Mouse (Mus musculus) embryonic facial prominence, embryonic 14.5 days (tissue): ENCODE data around the gene Scn7a. TPM values are rescaled to one million over a fixed set of nuclear protein-coding genes. Genes with fewer than 3 reads are reported as not detected.

Experiments used
- ATAC-seq: fragments of 200-750 bp; cut with Nextera tagmentation; 2 replicates; pipeline ENCODE4 v1.8.0; 2017; ENCODE audit warnings: low read depth, moderate number of reproducible peaks, moderate TSS enrichment
- DNase-seq: peaks from one replicate; pipeline ENCODE4 v3.0.0-alpha.2; 2015; ENCODE audit warnings: low spot score
- H3K27ac ChIP-seq: fragments of 300-500 bp; sonication (generic); replicated peaks from 2 replicates; pipeline ENCODE4 v1.5.1; 2014; ENCODE audit warnings: low read depth, mild to moderate bottlenecking, low read length, moderate library complexity
- H3K27me3 ChIP-seq: fragments of 300-500 bp; sonication (generic); replicated peaks from 2 replicates; pipeline ENCODE4 v1.6.1; 2014; ENCODE audit warnings: low read length; ENCODE audit not compliant: control insufficient read depth, insufficient read depth
- H3K36me3 ChIP-seq: fragments of 300-500 bp; sonication (generic); 2 replicates; pipeline ENCODE4 v1.6.1; 2014; ENCODE audit warnings: low read length, mixed read lengths; ENCODE audit not compliant: control insufficient read depth, insufficient read depth
- H3K4me1 ChIP-seq: fragments of 300-500 bp; sonication (generic); 2 replicates; pipeline ENCODE4 v1.6.1; 2014; ENCODE audit warnings: antibody characterized with exemption, low read length; ENCODE audit not compliant: control insufficient read depth, insufficient read depth
- H3K4me2 ChIP-seq: fragments of 300-500 bp; sonication (generic); 2 replicates; pipeline ENCODE4 v1.6.1; 2014; ENCODE audit warnings: low read depth, mild to moderate bottlenecking, low read length, moderate library complexity, mixed read lengths
- H3K4me3 ChIP-seq: fragments of 300-500 bp; sonication (generic); 2 replicates; pipeline ENCODE4 v1.5.1; 2014; ENCODE audit warnings: low read depth, mild to moderate bottlenecking, low read length
- H3K9ac ChIP-seq: fragments of 300-500 bp; sonication (generic); 2 replicates; pipeline ENCODE4 v1.6.1; 2014; ENCODE audit warnings: low read depth, mild to moderate bottlenecking, low read length, moderate library complexity, mixed read lengths
- H3K9me3 ChIP-seq: fragments of 300-500 bp; sonication (generic); 2 replicates; pipeline ENCODE4 v1.6.1; 2016; ENCODE audit warnings: low read length; ENCODE audit not compliant: control insufficient read depth
- WGBS: fragments of 180-500 bp; shearing (Covaris S2); extraction: QIAGEN DNeasy Blood & Tissue Kit; methylation state at CpG from one replicate; pipeline ENCODE4 v1.1.7; 2014; 5-methylcytosine and 5-hydroxymethylcytosine counted together
- polyA plus RNA-seq: library from polyadenylated mRNA; unstranded; fragments of >200 nt; fragmentation: Nextera tagmentation; extraction: Ambion mirVana; gene quantifications from 2 replicates; pipeline ENCODE4 v1.2.1, GENCODE M21; 2014

Scn7a gene
- 3.1 and 3.6 TPM in 2 replicates for polyA plus RNA-seq

GRCm38 (mm10) chr2:66784765-66785164 is at the start of gene Scn7a:
Gene Scn7a, minus strand, starts transcription at chr2:66784914.
- no peak for ATAC-seq
- H3K9ac ChIP-seq, result no peak within 1 kb of the TSS
- H3K27ac ChIP-seq, result no peak within 1 kb of the TSS
- peak; percentile 24 for DNase-seq
- H3K4me2 ChIP-seq, result no peak within 1 kb of the TSS
- H3K4me3 ChIP-seq, result no peak within 1 kb of the TSS
- WGBS, result 25% methylated on average over 6 of the region's 6 CpGs
- H3K9me3 ChIP-seq, result no peaks in the 10 kb centered on the region
- H3K27me3 ChIP-seq, result no peaks in the 10 kb centered on the region
- no peaks in the 10 kb centered on the region for H3K36me3 ChIP-seq
- no peaks in the 10 kb centered on the region for H3K4me1 ChIP-seq

GRCm38 (mm10) chr2:66827729-66828128 is 43.0 kb upstream of the Scn7a start:
- Histone ChIP-seq H3K4me3 (no peak overlapping the region), H3K27me3 (no peaks in the 10 kb centered on the region), H3K4me1 (no peaks in the 10 kb centered on the region), H3K9ac (no peak overlapping the region), H3K9me3 (no peaks in the 10 kb centered on the region), H3K4me2 (no peak overlapping the region), H3K27ac (no peak overlapping the region), H3K36me3 (no peaks in the 10 kb centered on the region)
- WGBS, result 73% methylated on average over 1 of the region's 1 CpGs
- no peak for DNase-seq
- no peak for ATAC-seq

GRCm38 (mm10) chr2:66819862-66820559 is 35.3 kb upstream of the Scn7a start:
- DNase-seq, result no peak
- no peaks in the 10 kb centered on the region for H3K9me3 ChIP-seq

GRCm38 (mm10) chr2:66799676-66800249 is 15.0 kb upstream of the Scn7a start:
- Histone ChIP-seq H3K27me3 (no peaks in the 10 kb centered on the region), H3K9me3 (no peaks in the 10 kb centered on the region), H3K4me3 (no peak overlapping the region), H3K9ac (no peak overlapping the region), H3K36me3 (no peaks in the 10 kb centered on the region), H3K4me2 (no peak overlapping the region), H3K27ac (no peak overlapping the region), H3K4me1 (no peaks in the 10 kb centered on the region)
- no peak for ATAC-seq
- peak; percentile 26 for DNase-seq
- 42% methylated on average over 4 of the region's 4 CpGs for WGBS

More at GRCm38 (mm10) chr2:66819862-66820559, 35.3 kb upstream of the Scn7a start:
- ATAC-seq, result peak; percentile 53
- no peak overlapping the region for H3K4me2 ChIP-seq
- 36% methylated on average over 7 of the region's 7 CpGs for WGBS
- no peaks in the 10 kb centered on the region for H3K4me1 ChIP-seq
- H3K36me3 ChIP-seq, result no peaks in the 10 kb centered on the region
- no peak overlapping the region for H3K9ac ChIP-seq
- no peak overlapping the region for H3K4me3 ChIP-seq
- H3K27me3 ChIP-seq, result no peaks in the 10 kb centered on the region
- no peak overlapping the region for H3K27ac ChIP-seq

- Histone ChIP-seq H3K27me3 (no peaks in the 10 kb centered on the region), H3K9me3 (no peaks in the 10 kb centered on the region), H3K4me3 (no peak overlapping the region), H3K9ac (no peak overlapping the region), H3K27ac (no peak overlapping the region), H3K4me1 (no peaks in the 10 kb centered on the region), H3K36me3 (no peaks in the 10 kb centered on the region), H3K4me2 (no peak overlapping the region)
- DNase-seq (no peak), ATAC-seq (no peak)
- 76% methylated on average over 1 of the region's 1 CpGs for WGBS
Observed at GRCm38 (mm10) chr2:66797493-66797892, 12.8 kb upstream of the Scn7a start.

- no peaks in the 10 kb centered on the region for H3K27me3 ChIP-seq
- no peak overlapping the region for H3K4me2 ChIP-seq
- H3K9ac ChIP-seq, result no peak overlapping the region
- 76% methylated on average over 1 of the region's 1 CpGs for WGBS
- H3K36me3 ChIP-seq, result no peaks in the 10 kb centered on the region
- H3K4me3 ChIP-seq, result no peak overlapping the region
- ATAC-seq, result no peak
- H3K27ac ChIP-seq, result no peak overlapping the region
- H3K4me1 ChIP-seq, result no peaks in the 10 kb centered on the region
- H3K9me3 ChIP-seq, result no peaks in the 10 kb centered on the region
- no peak for DNase-seq
Observed at GRCm38 (mm10) chr2:66791629-66792028, 6.9 kb upstream of the Scn7a start.

- H3K27ac ChIP-seq, result no peak overlapping the region
Observed at GRCm38 (mm10) chr2:66780884-66781283, 3.8 kb downstream of the Scn7a start.

GRCm38 (mm10) chr2:66767980-66768379 is 16.7 kb downstream of the Scn7a start:
- H3K9ac ChIP-seq, result no peak overlapping the region
- H3K27ac ChIP-seq, result no peak overlapping the region
- no peak overlapping the region for H3K4me3 ChIP-seq
- no peaks in the 10 kb centered on the region for H3K4me1 ChIP-seq
- ATAC-seq, result no peak
- H3K9me3 ChIP-seq, result no peaks in the 10 kb centered on the region
- H3K27me3 ChIP-seq, result no peaks in the 10 kb centered on the region
- no peaks in the 10 kb centered on the region for H3K36me3 ChIP-seq
- DNase-seq, result no peak
- no peak overlapping the region for H3K4me2 ChIP-seq
- WGBS, result 89% methylated on average over 2 of the region's 2 CpGs

More at GRCm38 (mm10) chr2:66780884-66781283, 3.8 kb downstream of the Scn7a start:
- Histone ChIP-seq H3K36me3 (no peaks in the 10 kb centered on the region), H3K9ac (no peak overlapping the region), H3K4me3 (no peak overlapping the region), H3K27me3 (no peaks in the 10 kb centered on the region), H3K4me1 (no peaks in the 10 kb centered on the region), H3K9me3 (no peaks in the 10 kb centered on the region), H3K4me2 (no peak overlapping the region)
- DNase-seq (peak; percentile 19), ATAC-seq (no peak)
- 73% methylated on average over 2 of the region's 2 CpGs for WGBS

- Histone ChIP-seq H3K27me3 (no peaks in the 10 kb centered on the region), H3K36me3 (no peaks in the 10 kb centered on the region), H3K27ac (no peak overlapping the region), H3K4me3 (no peak overlapping the region), H3K4me1 (no peaks in the 10 kb centered on the region), H3K9ac (no peak overlapping the region), H3K9me3 (no peaks in the 10 kb centered on the region), H3K4me2 (no peak overlapping the region)
- ATAC-seq (no peak), DNase-seq (no peak)
- 46% methylated on average over 1 of the region's 1 CpGs for WGBS
Observed at GRCm38 (mm10) chr2:66765170-66765569, 19.5 kb downstream of the Scn7a start.
